Mouse (Mus musculus) stomach, embryonic 15.5 days (tissue): Measurements from ENCODE around the gene Cdca3. TPM values are rescaled to one million over a fixed set of nuclear protein-coding genes. Genes with fewer than 3 reads are reported as not detected.
"Not testable (repeated sequence)": the region's sequence is repeated elsewhere in the genome, so short reads cannot be mapped to it uniquely, and the experiment has no call there.

Source experiments
- ATAC-seq: fragments of 200-750 bp; cut with Nextera tagmentation; 2 replicates; pipeline ENCODE4 v1.8.0; 2017; ENCODE audit warnings: low read depth, moderate number of reproducible peaks, moderate TSS enrichment; ENCODE audit not compliant: insufficient read depth, low FRiP score
- H3K27ac ChIP-seq: fragments of 300-500 bp; sonication (generic); 2 replicates; pipeline ENCODE4 v1.5.1; 2015; ENCODE audit warnings: mild to moderate bottlenecking, inconsistent platforms
- H3K27me3 ChIP-seq: fragments of 300-500 bp; sonication (generic); replicated peaks from 2 replicates; pipeline ENCODE4 v1.6.1; 2015; ENCODE audit warnings: inconsistent platforms
- H3K36me3 ChIP-seq: fragments of 300-500 bp; sonication (generic); 2 replicates; pipeline ENCODE4 v1.6.1; 2015; ENCODE audit warnings: inconsistent platforms
- H3K4me1 ChIP-seq: fragments of 300-500 bp; sonication (generic); 2 replicates; pipeline ENCODE4 v1.6.1; 2015; ENCODE audit warnings: inconsistent platforms
- H3K4me2 ChIP-seq: fragments of 300-500 bp; sonication (generic); 2 replicates; pipeline ENCODE4 v1.6.1; 2015; ENCODE audit warnings: mild to moderate bottlenecking, inconsistent platforms
- H3K4me3 ChIP-seq: fragments of 300-500 bp; sonication (generic); replicated peaks from 2 replicates; pipeline ENCODE4 v1.5.1; 2015; ENCODE audit warnings: inconsistent platforms
- H3K9ac ChIP-seq: fragments of 300-500 bp; sonication (generic); 2 replicates; pipeline ENCODE4 v1.6.1; 2015; ENCODE audit warnings: inconsistent platforms
- H3K9me3 ChIP-seq: fragments of 300-500 bp; sonication (generic); 2 replicates; pipeline ENCODE4 v1.6.1; 2016; ENCODE audit warnings: inconsistent platforms
- WGBS: fragments of 180-500 bp; shearing (Covaris S2); methylation state at CpG from one replicate; pipeline ENCODE4 v1.1.7; 2015; 5-methylcytosine and 5-hydroxymethylcytosine counted together
- polyA plus RNA-seq: library from polyadenylated mRNA; unstranded; fragments of >200 nt; fragmentation: Nextera tagmentation; extraction: Ambion mirVana; gene quantifications from 2 replicates; pipeline ENCODE4 v1.2.1, GENCODE M21; 2015

Cdca3 gene
- polyA plus RNA-seq, 1 experiment from 2014 or later, result 141 TPM

DNA sequence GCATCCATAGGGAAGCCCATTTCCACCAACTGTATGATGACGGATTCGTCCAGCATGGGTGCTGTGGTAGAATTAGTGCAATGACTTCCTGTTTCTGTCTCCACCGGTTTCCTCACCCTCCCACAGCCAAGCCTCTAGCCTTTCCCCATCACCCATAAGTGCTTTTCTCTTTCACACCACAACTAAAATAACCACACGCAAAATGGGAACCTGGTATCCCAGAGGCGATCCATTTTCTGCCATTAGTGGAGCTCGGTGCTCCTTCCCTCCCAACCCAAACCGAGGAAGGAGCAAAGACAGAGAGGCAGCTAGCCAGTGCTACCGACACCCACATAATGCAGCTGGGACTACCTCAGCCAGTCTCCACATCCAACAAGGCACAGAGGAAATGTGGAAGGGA, 11.4 kb upstream of the Cdca3 start:
- no peak overlapping the region for H3K4me3 ChIP-seq
- H3K4me1 ChIP-seq, result peaks cover 9% of the 10 kb centered on the region
- ATAC-seq, result no peak
- no peaks in the 10 kb centered on the region for H3K27me3 ChIP-seq
- H3K27ac ChIP-seq, result no peak overlapping the region
- H3K9me3 ChIP-seq, result no peaks in the 10 kb centered on the region
- H3K4me2 ChIP-seq, result no peak overlapping the region
- peaks cover 53% of the 10 kb centered on the region for H3K36me3 ChIP-seq
- WGBS, result 85% methylated on average over 8 of the region's 8 CpGs
- H3K9ac ChIP-seq, result no peak overlapping the region

DNA sequence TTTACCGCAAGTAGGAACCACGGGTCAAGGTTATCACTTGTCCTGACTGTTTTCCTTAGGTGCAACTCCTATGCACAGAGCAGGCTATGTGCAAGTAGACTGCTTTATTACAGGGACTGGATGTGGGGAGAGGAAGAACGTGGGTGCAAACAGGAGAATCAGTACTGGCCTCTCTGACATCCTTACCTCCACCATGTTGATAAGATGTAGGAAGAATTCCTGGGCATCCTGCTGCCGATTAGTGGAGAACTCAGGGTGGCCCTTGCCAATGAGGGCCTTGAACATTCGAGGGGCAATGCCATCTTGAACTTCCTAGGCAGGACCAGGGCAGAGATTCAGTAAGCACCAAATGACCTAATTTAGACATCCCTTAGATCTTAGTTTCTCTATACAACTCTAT, 8.5 kb upstream of the Cdca3 start:
- H3K9me3 ChIP-seq, result no peaks in the 10 kb centered on the region
- peaks cover 72% of the 10 kb centered on the region for H3K36me3 ChIP-seq
- 90% methylated on average over 5 of the region's 5 CpGs for WGBS
- no peak overlapping the region for H3K27ac ChIP-seq
- H3K27me3 ChIP-seq, result no peaks in the 10 kb centered on the region
- no peak for ATAC-seq
- H3K9ac ChIP-seq, result no peak overlapping the region
- no peaks in the 10 kb centered on the region for H3K4me1 ChIP-seq
- H3K4me2 ChIP-seq, result no peak overlapping the region
- H3K4me3 ChIP-seq, result no peak overlapping the region

DNA sequence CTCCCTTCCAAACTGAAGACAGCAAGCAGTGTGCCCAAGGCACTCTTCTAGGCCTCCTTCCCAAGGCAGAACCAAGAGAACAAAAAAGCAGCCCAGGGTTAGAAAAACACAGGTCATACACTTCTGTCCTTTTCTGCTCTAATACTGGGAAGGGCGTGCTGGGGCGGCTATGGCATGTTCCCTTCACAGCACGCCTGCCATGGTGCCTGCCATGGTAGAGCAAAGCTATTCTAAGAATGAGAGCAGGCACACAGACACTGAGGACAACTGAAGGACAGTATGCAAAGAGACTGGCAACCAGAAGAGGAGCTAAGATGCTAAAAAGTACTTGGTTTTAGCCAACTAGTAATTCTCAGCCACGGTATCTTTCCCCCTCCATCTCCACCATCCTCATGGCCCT, 7.3 kb upstream of the Cdca3 start:
- Histone ChIP-seq H3K9ac (no peak overlapping the region), H3K4me2 (no peak overlapping the region), H3K9me3 (no peaks in the 10 kb centered on the region), H3K4me1 (no peaks in the 10 kb centered on the region), H3K27me3 (no peaks in the 10 kb centered on the region), H3K36me3 (peaks cover 68% of the 10 kb centered on the region), H3K27ac (no peak overlapping the region), H3K4me3 (no peak overlapping the region)
- 92% methylated on average over 4 of the region's 4 CpGs for WGBS
- ATAC-seq, result no peak

DNA sequence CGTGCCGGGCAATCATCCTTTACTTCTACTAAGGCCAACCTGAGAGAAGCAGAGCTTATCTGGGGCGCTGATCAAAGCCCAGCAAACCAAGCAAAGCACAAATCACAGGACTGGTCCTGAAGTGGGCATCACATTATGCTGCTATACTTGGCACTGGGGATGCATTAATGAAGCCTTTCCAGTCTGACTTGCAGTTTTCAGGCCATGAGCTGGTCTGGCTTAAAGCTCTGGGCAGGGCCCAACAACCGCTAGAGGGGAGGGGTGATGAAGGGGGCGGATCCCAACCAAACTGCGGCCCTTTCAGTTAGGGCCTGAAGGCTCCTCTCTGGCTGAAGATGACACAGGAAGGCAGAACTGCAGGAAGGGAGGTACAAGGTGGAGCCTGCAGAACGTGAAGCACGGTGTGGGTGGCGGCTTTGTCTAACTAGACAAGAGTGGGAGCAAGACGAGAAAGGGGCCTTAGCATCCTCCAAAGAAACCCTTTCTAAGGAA, 1.2 kb upstream of the Cdca3 start:
- Histone ChIP-seq H3K36me3 (peaks cover 25% of the 10 kb centered on the region), H3K27ac (peak overlapping the region; percentile 56; the same call in 1 of the 2 replicates), H3K4me3 (peak overlapping the region; percentile 79), H3K9me3 (no peaks in the 10 kb centered on the region), H3K9ac (peak overlapping the region; percentile 25), H3K4me1 (peaks cover 15% of the 10 kb centered on the region; the same call in 1 of the 2 replicates), H3K27me3 (no peaks in the 10 kb centered on the region), H3K4me2 (peak overlapping the region; percentile 71)
- ATAC-seq, result no peak
- 19% methylated on average over 10 of the region's 10 CpGs for WGBS

DNA sequence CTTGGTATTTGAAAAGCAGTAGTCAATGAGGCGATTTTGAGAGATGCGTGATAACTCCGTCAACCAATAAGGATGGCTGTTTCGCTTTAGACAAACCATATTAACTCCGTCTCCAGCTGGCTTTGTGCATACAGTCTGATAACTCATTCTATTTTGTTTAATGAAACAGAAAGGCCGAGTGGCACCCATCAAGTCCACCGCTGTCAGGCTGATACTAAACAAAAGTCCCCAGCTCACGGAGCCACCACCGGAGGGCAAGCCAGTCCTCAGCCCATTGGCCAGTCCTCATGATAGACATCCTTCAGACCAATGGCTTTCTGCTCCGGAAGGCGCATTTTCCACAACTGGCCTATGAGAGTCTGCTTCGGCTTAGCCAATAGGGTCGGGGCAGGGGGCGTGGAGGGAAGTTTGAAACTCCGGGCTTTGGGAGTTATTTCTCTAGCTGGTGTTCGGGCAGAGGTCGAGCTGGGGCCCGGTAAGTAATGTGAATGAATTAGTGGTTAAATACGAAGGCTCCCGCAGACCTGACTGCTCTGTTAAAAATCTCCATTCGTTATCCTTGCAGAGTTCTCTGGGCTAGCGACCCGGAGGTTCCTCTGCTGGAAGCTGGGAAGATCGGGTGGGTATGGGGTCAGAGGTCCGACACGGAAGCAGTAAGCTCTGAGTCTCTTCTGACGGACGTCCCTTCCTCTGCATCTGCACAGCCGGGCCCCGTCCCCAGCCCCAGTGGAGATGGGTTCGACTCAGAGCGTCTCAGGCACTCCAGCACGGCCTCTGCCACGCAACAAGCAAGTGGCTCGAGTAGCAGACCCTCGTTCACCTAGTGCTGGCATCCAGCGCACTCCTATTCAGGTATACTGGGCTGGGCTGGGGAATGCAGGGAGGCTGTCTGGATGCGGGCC, 703 bp downstream of the Cdca3 start:
- peak overlapping the region; percentile 79 for H3K4me3 ChIP-seq
- H3K27me3 ChIP-seq, result no peaks in the 10 kb centered on the region
- under 1% methylated on average over 38 of the region's 38 CpGs for WGBS
- H3K36me3 ChIP-seq, result peaks cover 24% of the 10 kb centered on the region
- H3K27ac ChIP-seq, result peak overlapping the region; percentile 94
- H3K9me3 ChIP-seq, result no peaks in the 10 kb centered on the region
- H3K4me2 ChIP-seq, result peak overlapping the region; percentile 78
- peak overlapping the region; percentile 52 for H3K9ac ChIP-seq
- peak; percentile 85 for ATAC-seq
- H3K4me1 ChIP-seq, result peaks cover 15% of the 10 kb centered on the region; the same call in 1 of the 2 replicates

DNA sequence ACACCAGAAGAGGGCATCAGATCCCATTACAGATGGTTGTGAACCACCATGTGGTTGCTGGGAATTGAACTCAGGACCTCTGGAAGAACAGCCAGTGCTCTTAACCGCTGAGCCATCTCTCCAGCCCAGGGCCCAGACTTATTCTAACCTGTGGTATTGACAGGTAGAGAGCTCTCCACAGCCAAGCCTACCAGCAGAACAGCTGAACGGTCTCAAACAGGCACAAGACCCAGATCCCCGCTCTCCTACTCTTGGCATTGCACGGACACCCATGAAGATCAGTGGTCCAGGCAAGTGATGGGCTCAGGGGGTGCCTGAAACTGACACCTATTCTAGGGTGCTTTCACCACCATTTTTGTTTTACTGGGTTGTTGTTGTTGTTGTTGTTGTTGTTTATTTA, 1.9 kb downstream of the Cdca3 start:
- Histone ChIP-seq H3K4me3 (peak overlapping the region; percentile 79), H3K4me2 (peak overlapping the region; percentile 78), H3K4me1 (peaks cover 15% of the 10 kb centered on the region; the same call in 1 of the 2 replicates), H3K36me3 (0 out of 2 replicates have a peak, but pooled peaks cover 15% of the 10 kb centered on the region)
- not testable (repeated sequence) for H3K27me3 ChIP-seq, ATAC-seq, H3K9me3 ChIP-seq, H3K9ac ChIP-seq, H3K27ac ChIP-seq
- WGBS, result 92% methylated on average over 4 of the region's 4 CpGs

DNA sequence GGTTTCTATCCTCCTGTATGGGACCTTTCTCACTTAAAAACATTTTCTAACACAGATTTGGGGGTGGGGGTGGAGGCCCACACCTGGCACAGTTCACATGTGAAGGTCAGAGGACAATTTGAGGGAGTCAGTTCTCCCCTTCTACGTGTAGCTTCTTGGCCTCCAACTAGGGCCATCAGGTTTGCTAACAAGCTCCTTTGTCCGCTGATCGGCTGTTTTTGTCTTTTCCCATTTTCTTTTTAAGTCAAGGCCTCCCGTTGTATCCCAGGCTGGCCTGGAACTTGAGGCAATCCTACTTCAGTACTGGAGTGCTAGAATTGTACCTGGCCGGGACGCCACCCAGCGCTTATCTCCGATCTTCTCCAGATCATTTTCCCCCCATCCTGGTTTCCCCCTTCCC, 2.3 kb downstream of the Cdca3 start:
- no peak for ATAC-seq
- no peaks in the 10 kb centered on the region for H3K9me3 ChIP-seq
- no peak overlapping the region for H3K27ac ChIP-seq
- H3K9ac ChIP-seq, result no peak overlapping the region
- peaks cover 15% of the 10 kb centered on the region; the same call in 1 of the 2 replicates for H3K4me1 ChIP-seq
- 0 out of 2 replicates have a peak, but pooled peaks cover 15% of the 10 kb centered on the region for H3K36me3 ChIP-seq
- WGBS, result 93% methylated on average over 8 of the region's 8 CpGs
- no peaks in the 10 kb centered on the region for H3K27me3 ChIP-seq
- H3K4me3 ChIP-seq, result no peak overlapping the region
- H3K4me2 ChIP-seq, result no peak overlapping the region

DNA sequence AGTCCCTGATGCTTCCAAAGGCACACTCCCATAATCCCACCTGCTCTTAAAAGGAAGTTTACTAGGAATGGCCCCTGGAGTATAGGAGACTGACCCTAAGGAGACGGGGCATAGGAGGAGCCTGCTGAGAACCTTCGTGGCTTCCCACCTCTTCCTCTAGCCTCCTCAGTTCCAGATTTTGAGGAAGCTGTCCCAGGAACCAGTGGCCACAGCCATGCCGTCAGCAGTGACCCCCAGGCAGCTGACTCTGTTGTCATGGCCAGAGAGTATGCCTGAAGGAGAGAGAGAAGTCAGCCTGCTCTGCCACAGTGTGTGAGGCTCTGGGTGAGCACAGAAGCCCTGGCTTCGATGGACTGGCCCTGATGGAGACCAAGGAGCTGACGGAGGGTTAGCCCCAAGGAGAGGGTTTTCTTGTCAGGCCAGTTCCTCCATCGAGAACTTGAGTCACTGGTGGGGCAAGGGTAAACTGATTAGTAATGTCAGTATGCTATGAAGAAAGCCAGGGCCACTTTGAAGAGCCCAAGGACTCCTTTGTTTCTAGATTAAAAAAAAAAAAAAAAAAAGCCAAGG, 5.2 kb downstream of the Cdca3 start:
- Histone ChIP-seq H3K9ac (no peak overlapping the region), H3K36me3 (0 out of 2 replicates have a peak, but pooled peaks cover 15% of the 10 kb centered on the region), H3K9me3 (no peaks in the 10 kb centered on the region), H3K4me3 (no peak overlapping the region), H3K4me2 (no peak overlapping the region), H3K27me3 (no peaks in the 10 kb centered on the region), H3K27ac (peak overlapping the region; percentile 51; the same call in 1 of the 2 replicates), H3K4me1 (peaks cover 17% of the 10 kb centered on the region)
- WGBS, result 76% methylated on average over 6 of the region's 6 CpGs
- ATAC-seq, result no peak

DNA sequence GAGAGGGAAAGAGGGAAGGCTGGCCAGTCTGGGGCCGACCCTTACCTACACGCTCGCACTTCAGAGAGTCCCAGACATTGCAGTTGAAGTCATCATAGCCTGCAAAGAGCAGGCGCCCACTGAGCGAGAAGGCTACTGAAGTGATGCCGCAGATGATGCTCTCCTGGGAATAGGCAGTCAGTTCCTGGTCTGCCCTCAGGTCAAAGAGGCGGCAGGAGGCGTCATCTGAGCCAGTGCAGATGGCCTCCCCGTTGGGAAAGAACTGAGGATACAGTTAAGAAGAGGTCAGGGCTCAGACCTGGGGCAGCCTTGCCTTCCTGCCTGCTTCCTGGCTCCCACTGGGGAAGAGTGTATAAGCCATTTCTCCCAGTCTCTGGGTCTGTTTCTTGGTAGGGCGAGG, 6.2 kb downstream of the Cdca3 start:
- Histone ChIP-seq H3K4me3 (no peak overlapping the region), H3K9me3 (no peaks in the 10 kb centered on the region), H3K4me1 (peaks cover 21% of the 10 kb centered on the region), H3K27ac (no peak overlapping the region), H3K9ac (no peak overlapping the region), H3K36me3 (0 out of 2 replicates have a peak, but pooled peaks cover 15% of the 10 kb centered on the region), H3K27me3 (no peaks in the 10 kb centered on the region), H3K4me2 (no peak overlapping the region)
- WGBS, result 71% methylated on average over 10 of the region's 10 CpGs
- ATAC-seq, result no peak

DNA sequence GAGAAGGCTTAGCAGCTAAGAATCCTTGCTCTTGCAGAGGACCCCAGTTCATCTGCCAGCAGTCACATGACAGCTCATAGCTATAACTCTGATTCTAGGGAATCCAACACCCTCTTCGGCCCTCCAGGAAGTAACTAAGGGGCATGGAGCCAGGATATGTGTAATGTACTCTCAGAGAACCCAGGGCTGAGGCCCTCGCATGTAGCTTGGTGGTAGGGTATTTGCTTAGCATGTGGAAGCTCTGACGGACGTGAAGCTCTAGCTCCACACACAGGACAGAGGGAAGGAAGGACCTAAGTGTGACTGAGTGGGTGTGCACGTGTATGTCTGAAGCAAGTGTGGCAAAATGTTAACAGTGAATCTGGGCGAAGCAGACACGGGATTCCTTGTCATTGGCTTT, 7.1 kb downstream of the Cdca3 start:
- Histone ChIP-seq H3K36me3 (peaks cover 18% of the 10 kb centered on the region; the same call in 1 of the 2 replicates), H3K4me1 (peaks cover 18% of the 10 kb centered on the region), H3K9ac (no peak overlapping the region), H3K27ac (no peak overlapping the region), H3K27me3 (no peaks in the 10 kb centered on the region), H3K4me2 (no peak overlapping the region), H3K9me3 (no peaks in the 10 kb centered on the region), H3K4me3 (no peak overlapping the region)
- ATAC-seq, result no peak
- 74% methylated on average over 7 of the region's 7 CpGs for WGBS

DNA sequence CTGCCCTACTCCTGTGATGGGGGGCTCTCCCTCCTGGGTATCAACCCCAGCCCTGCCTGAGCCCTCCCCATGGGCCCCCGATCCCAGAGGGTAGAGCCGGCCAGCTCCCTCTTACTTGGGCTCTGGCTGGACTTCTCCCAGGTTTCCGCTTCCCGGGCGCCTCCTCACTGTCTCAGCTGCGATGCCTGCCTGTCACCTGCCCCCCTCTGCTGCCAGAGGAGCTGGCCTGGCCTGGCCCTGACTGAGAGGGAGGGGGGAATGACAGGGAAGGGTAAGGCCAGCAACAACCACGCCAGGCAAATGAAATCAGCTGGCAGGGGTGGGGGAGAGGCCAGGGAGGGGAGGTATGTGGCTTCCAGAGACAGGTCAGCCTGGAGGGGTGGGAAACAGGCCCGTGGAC, 10.5 kb downstream of the Cdca3 start:
- Histone ChIP-seq H3K27ac (no peak overlapping the region), H3K9ac (no peak overlapping the region), H3K9me3 (no peaks in the 10 kb centered on the region), H3K27me3 (no peaks in the 10 kb centered on the region), H3K4me3 (no peak overlapping the region), H3K4me2 (0 out of 2 replicates have a peak overlapping the region, but pooled peaks have one; percentile 3), H3K4me1 (peaks cover 18% of the 10 kb centered on the region), H3K36me3 (peaks cover 7% of the 10 kb centered on the region; the same call in 1 of the 2 replicates)
- peak; percentile 11; the same call in 1 of the 2 replicates for ATAC-seq
- WGBS, result 16% methylated on average over 8 of the region's 8 CpGs
